Mouse (Mus musculus) urinary bladder, adult 2 months (tissue): ENCODE data around the gene Anxa6. TPM values are rescaled to one million over a fixed set of nuclear protein-coding genes. Genes with fewer than 3 reads are reported as not detected.

Source experiments
- DNase-seq: peaks from one replicate; pipeline ENCODE4 v3.0.0; 2022; ENCODE audit warnings: low spot score
- polyA plus RNA-seq: library from polyadenylated mRNA; depleted of rRNA; stranded (reverse); fragments of >200 nt; gene quantifications from 2 replicates; pipeline ENCODE4 v1.2.3, GENCODE M21; 2012; rRNA removed

Gene Anxa6
- polyA plus RNA-seq, 1 experiment, result 204 TPM

GRCm38 (mm10) chr11:54929290-54929689 is 104.0 kb downstream of the Anxa6 start:
- DNase-seq, result no peak

Other genes starting within 250 kb of the Anxa6 start
- gene Cdc42se2, start 245.8 kb downstream of the Anxa6 start, polyA plus RNA-seq, result 23.9 and 26.4 TPM in 2 replicates
- gene Lyrm7, start 172.5 kb downstream of the Anxa6 start, polyA plus RNA-seq, result 5.0 and 6.3 TPM in 2 replicates
- 453 and 489 TPM in 2 replicates for gene Hint1, start 167.1 kb downstream of the Anxa6 start, polyA plus RNA-seq
- 53.0 and 110 TPM in 2 replicates for gene Gpx3, start 131.0 kb downstream of the Anxa6 start, polyA plus RNA-seq
- 19.5 and 25.0 TPM in 2 replicates for gene Tnip1, start 70.5 kb downstream of the Anxa6 start, polyA plus RNA-seq
- gene Ccdc69, start 44.7 kb upstream of the Anxa6 start, polyA plus RNA-seq, result 29.0 and 33.3 TPM in 2 replicates
- 47.0 and 62.2 TPM in 2 replicates for gene Gm2a, start 64.7 kb upstream of the Anxa6 start, polyA plus RNA-seq
- 0.06 TPM in 1 of 2 replicates, not detected in the other for gene Slc36a3, start 118.3 kb upstream of the Anxa6 start, polyA plus RNA-seq
- 3.1 and 4.5 TPM in 2 replicates for gene Slc36a2, start 151.6 kb upstream of the Anxa6 start, polyA plus RNA-seq
- gene Slc36a1, start 170.9 kb upstream of the Anxa6 start, polyA plus RNA-seq, result 14.0 and 17.3 TPM in 2 replicates